Mouse (Mus musculus) CH12.LX (cell line): ENCODE results near the gene Xrn2. TPM values are rescaled to one million over a fixed set of nuclear protein-coding genes. Genes with fewer than 3 reads are reported as not detected.

ENCODE experiments used
- DNase-seq: peaks from one replicate; pipeline ENCODE4 v3.0.0-alpha.2; 2013; ENCODE audit errors: extremely low read depth
- H3K27ac ChIP-seq: 2 replicates; pipeline ENCODE4 v1.5.1; 2012; ENCODE audit warnings: low read depth, mild to moderate bottlenecking, control low read depth, moderate library complexity; ENCODE audit not compliant: insufficient read depth
- H3K27me3 ChIP-seq: replicated peaks from 2 replicates; pipeline ENCODE3; 2012; ENCODE audit warnings: inconsistent platforms
- H3K36me3 ChIP-seq, 2 experiments: replicated peaks in 1 of 2; 2 replicates each; pipeline versions ENCODE3 to v1.6.1; 2012; ENCODE audit warnings: inconsistent platforms in 1 of 2, low read length in 1 of 2, mild to moderate bottlenecking in 1 of 2, mixed read lengths in 1 of 2, moderate library complexity in 1 of 2; ENCODE audit not compliant: control insufficient read depth in 1 of 2, insufficient read depth in 1 of 2
- H3K4me1 ChIP-seq, 2 experiments: 2 replicates each; pipeline ENCODE4 v1.6.1; 2012; ENCODE audit warnings: inconsistent platforms in 1 of 2, moderate library complexity in 1 of 2; ENCODE audit not compliant: insufficient read depth in 2 of 2, control insufficient read depth in 1 of 2
- H3K4me2 ChIP-seq: 2 replicates; pipeline ENCODE4 v1.6.1; 2012; ENCODE audit warnings: low read depth, mild to moderate bottlenecking, control low read depth; ENCODE audit not compliant: poor library complexity, insufficient read depth, severe bottlenecking
- H3K4me3 ChIP-seq, 3 experiments: fragments of 150-350 bp in 1 of 3; sonication (generic) in 1 of 3; replicated peaks in 1 of 3; 2 replicates each; pipeline versions ENCODE3 to v1.5.1; 2011 to 2012; ENCODE audit warnings: low read depth in 2 of 3, low read length in 2 of 3, mild to moderate bottlenecking in 2 of 3, moderate library complexity in 2 of 3, control low read depth in 1 of 3, improper control_type of control experiment in 1 of 3, inconsistent platforms in 1 of 3, mixed read lengths in 1 of 3; ENCODE audit not compliant: poor library complexity in 1 of 3
- H3K79me2 ChIP-seq: replicated peaks from 2 replicates; pipeline ENCODE4 v1.6.1; 2012; ENCODE audit warnings: mild to moderate bottlenecking, moderate library complexity; ENCODE audit not compliant: control insufficient read depth, poor library complexity, insufficient read depth, severe bottlenecking; ENCODE audit errors: extremely low read depth
- H3K9ac ChIP-seq: 2 replicates; pipeline ENCODE4 v1.6.1; 2012; ENCODE audit warnings: low read depth, mild to moderate bottlenecking, control low read depth, moderate library complexity; ENCODE audit not compliant: insufficient read depth
- H3K9me3 ChIP-seq: replicated peaks from 2 replicates; pipeline ENCODE3; 2012; ENCODE audit warnings: low read length, inconsistent platforms, mixed read lengths
- CHD2 ChIP-seq: IDR thresholded peaks from 2 replicates; pipeline ENCODE4 v1.6.1; 2011; ENCODE audit warnings: low read length, improper control_type of control experiment
- CTCF ChIP-seq, 2 experiments: IDR thresholded peaks in 1 of 2; conservative IDR thresholded peaks in 1 of 2; 2 replicates each; pipeline ENCODE4 v1.5.1; 2011 to 2012; ENCODE audit warnings: low read depth in 2 of 2, low read length in 2 of 2, improper control_type of control experiment in 1 of 2, inconsistent platforms in 1 of 2, mild to moderate bottlenecking in 1 of 2, moderate library complexity in 1 of 2
- IRF4 ChIP-seq: IDR thresholded peaks from 2 replicates; pipeline ENCODE4 v1.6.1; 2014; ENCODE audit warnings: low read depth, mild to moderate bottlenecking, inconsistent platforms, low read length, improper control_type of control experiment
- JUN ChIP-seq: IDR thresholded peaks from 2 replicates; pipeline ENCODE4 v1.6.1; 2011; ENCODE audit warnings: low read depth, mild to moderate bottlenecking, low read length, improper control_type of control experiment, moderate library complexity; ENCODE audit not compliant: insufficient read depth
- JUND ChIP-seq: conservative IDR thresholded peaks from 2 replicates; pipeline ENCODE4 v1.6.1; 2011; ENCODE audit warnings: low read depth, low read length, improper control_type of control experiment
- KAT2A ChIP-seq: IDR thresholded peaks from 2 replicates; pipeline ENCODE4 v1.6.1; 2012; ENCODE audit warnings: low read length, improper control_type of control experiment, inconsistent platforms; ENCODE audit not compliant: insufficient replicate concordance
- MEF2A ChIP-seq: IDR thresholded peaks from 2 replicates; pipeline ENCODE4 v1.6.1; 2014; ENCODE audit warnings: low read depth, mild to moderate bottlenecking, inconsistent platforms, low read length, improper control_type of control experiment, borderline replicate concordance
- MYC ChIP-seq: IDR thresholded peaks from 2 replicates; pipeline ENCODE4 v1.6.1; 2011; ENCODE audit warnings: low read depth, mild to moderate bottlenecking, improper control_type of control experiment, low read length
- NELFE ChIP-seq: IDR thresholded peaks from 2 replicates; pipeline ENCODE4 v1.6.1; 2011; ENCODE audit warnings: low read depth, low read length, improper control_type of control experiment
- POLR2AphosphoS2 ChIP-seq: IDR thresholded peaks from 2 replicates; pipeline ENCODE4 v1.6.1; 2011; ENCODE audit warnings: low read depth, low read length, improper control_type of control experiment
- RCOR1 ChIP-seq: conservative IDR thresholded peaks from 2 replicates; pipeline ENCODE4 v1.6.1; 2012; ENCODE audit warnings: low read depth, mild to moderate bottlenecking, inconsistent platforms, low read length, improper control_type of control experiment
- TBP ChIP-seq: conservative IDR thresholded peaks from 2 replicates; pipeline ENCODE4 v1.6.1; 2011; ENCODE audit warnings: low read depth, low read length, improper control_type of control experiment
- TCF12 ChIP-seq: IDR thresholded peaks from 2 replicates; pipeline ENCODE4 v1.6.1; 2014; ENCODE audit warnings: low read depth, mild to moderate bottlenecking, inconsistent platforms, low read length, improper control_type of control experiment
- UBTF ChIP-seq: IDR thresholded peaks from 2 replicates; pipeline ENCODE4 v1.6.1; 2012; ENCODE audit warnings: low read depth, mild to moderate bottlenecking, inconsistent platforms, low read length, improper control_type of control experiment, moderate library complexity
- USF2 ChIP-seq: conservative IDR thresholded peaks from 2 replicates; pipeline ENCODE4 v1.6.1; 2011; ENCODE audit warnings: low read depth, low read length, improper control_type of control experiment
- ZC3H11A ChIP-seq: IDR thresholded peaks from 2 replicates; pipeline ENCODE4 v1.6.1; 2012; ENCODE audit warnings: low read depth, mild to moderate bottlenecking, inconsistent platforms, low read length, improper control_type of control experiment
- dilution Hi-C: fragments of 300-500 bp; cut with MboI; formaldehyde crosslinking; loops from 2 replicates; pipeline ENCODE4 v1.14.3; 2020; ENCODE audit warnings: low sequenced_read_pairs; ENCODE audit not compliant: extremely low pct_unique_long_range_greater_than_20kb, extremely low pct_ligation_motif_present
- in situ Hi-C: fragments of 300-500 bp; cut with MboI; formaldehyde crosslinking; loops from 3 replicates; pipeline ENCODE4 v1.14.3; 2019; ENCODE audit warnings: low sequenced_read_pairs, low pct_ligation_motif_present, low pct_unique_long_range_greater_than_20kb, mixed read lengths
- polyA plus RNA-seq: library from polyadenylated mRNA; unstranded; fragments of >175 nt; gene quantifications from 2 replicates; pipeline ENCODE4 v1.2.1, GENCODE M21; 2012; ENCODE audit warnings: low read depth; ENCODE audit not compliant: insufficient read length
- total RNA-seq, 2 experiments: library from RNA; depleted of rRNA; stranded (reverse); fragments of 300-350 nt in 1 of 2; fragments of >200 nt in 1 of 2; gene quantifications; 2 replicates each; pipeline ENCODE4 v1.2.3; 2012 to 2014

Gene Xrn2
- total and polyA plus RNA-seq, 3 experiments = 106 to 115 (median 114) TPM

- in situ Hi-C loops = no loop called here
- Histone ChIP-seq H3K4me3 (no peak overlapping the region), H3K36me3 (no peaks in the 10 kb centered on the region), H3K9ac (no peak overlapping the region), H3K4me1 (no peaks in the 10 kb centered on the region), H3K27me3 (no peaks in the 10 kb centered on the region), H3K4me2 (no peak overlapping the region), H3K27ac (no peak overlapping the region), H3K9me3 (peaks cover 3% of the 10 kb centered on the region), H3K79me2 (no peaks in the 10 kb centered on the region)
- dilution Hi-C loops = no loop called here
- TF ChIP-seq RCOR1 (no peak), TCF12 (no peak), JUN (no peak), IRF4 (no peak), CTCF (conservative IDR thresholded peaks at IDR 0.05 in 1 of 2, IDR thresholded peaks at IDR 0.05 in 1 of 2; ENCODE audit: low read depth in 2 of 2, low read length in 2 of 2) (no peak), MEF2A (no peak), USF2 (no peak), UBTF (no peak)
- DNase-seq = no peak
Measured at GRCm38 (mm10) chr2:146985807-146986206, 27.0 kb upstream of the Xrn2 start.

GRCm38 (mm10) chr2:146986429-146986828 is 26.4 kb upstream of the Xrn2 start:
- no peak for DNase-seq
- H3K27me3 ChIP-seq = no peaks in the 10 kb centered on the region
- no peak overlapping the region for H3K9ac ChIP-seq
- TF ChIP-seq ZC3H11A = no peak
- TF ChIP-seq KAT2A = no peak
- no peak for TF ChIP-seq JUND
- TF ChIP-seq POLR2AphosphoS2 = no peak
- no peak for TF ChIP-seq TBP
- TF ChIP-seq CHD2 = no peak
- TF ChIP-seq NELFE = no peak
- TF ChIP-seq MYC = no peak
- dilution Hi-C loops = no loop called here
- H3K4me2 ChIP-seq = no peak overlapping the region
- no peaks in the 10 kb centered on the region for H3K36me3 ChIP-seq
- peaks cover 3% of the 10 kb centered on the region for H3K9me3 ChIP-seq
- no peak overlapping the region for H3K4me3 ChIP-seq
- H3K27ac ChIP-seq = no peak overlapping the region
- in situ Hi-C loops = no loop called here
- no peaks in the 10 kb centered on the region for H3K4me1 ChIP-seq
- H3K79me2 ChIP-seq = no peaks in the 10 kb centered on the region
